Mouse (Mus musculus): ENCODE measurements around the gene Sema3a. TPM values are rescaled to one million over a fixed set of nuclear protein-coding genes. Genes with fewer than 3 reads are reported as not detected.
"Not testable (repeated sequence)": the region's sequence is repeated elsewhere in the genome, so short reads cannot be mapped to it uniquely, and the experiment has no call there.

The Sema3a gene
- total RNA-seq, 2 experiments from 2014 or later = 27.0 to 27.1 TPM

GRCm38 (mm10) chr5:13505839-13506499, 380.8 kb downstream of the Sema3a start:
- intact Hi-C loops (cut with DNase I) = no loop called here

GRCm38 (mm10) chr5:13509163-13509562, 383.9 kb downstream of the Sema3a start:
- no peak for DNase-seq (ENCODE audit: low spot score in 2 of 2)
- intact Hi-C loops (cut with DNase I) = no loop called here

More at GRCm38 (mm10) chr5:13505839-13506499, 380.8 kb downstream of the Sema3a start:
- DNase-seq (ENCODE audit: low spot score in 2 of 2) = no peak

- intact Hi-C loops (cut with DNase I) = no loop called here
- no peak for DNase-seq (ENCODE audit: low spot score in 2 of 2)
Observed at GRCm38 (mm10) chr5:13517018-13517417, 391.8 kb downstream of the Sema3a start.

- intact Hi-C loops (cut with DNase I) = no loop called here
- no peak for DNase-seq (ENCODE audit: low spot score in 2 of 2)
Observed at GRCm38 (mm10) chr5:13525597-13525996, 400.4 kb downstream of the Sema3a start.

- intact Hi-C loops (cut with DNase I) = no loop called here
- peak in 1 of 2 experiments; percentile 12 for DNase-seq (ENCODE audit: low spot score in 2 of 2)
Observed at GRCm38 (mm10) chr5:13527037-13527464, 401.8 kb downstream of the Sema3a start.

- intact Hi-C loops (cut with DNase I) = no loop called here
- DNase-seq (ENCODE audit: low spot score in 2 of 2) = peak in 1 of 2 experiments; percentile 8
Observed at GRCm38 (mm10) chr5:13529226-13529625, 404.0 kb downstream of the Sema3a start.

- DNase-seq (ENCODE audit: low spot score in 2 of 2) = peak in 1 of 2 experiments; percentile 23
- intact Hi-C loops (cut with DNase I) = no loop called here
Observed at GRCm38 (mm10) chr5:13547472-13548209, 422.4 kb downstream of the Sema3a start.

GRCm38 (mm10) chr5:13548210-13548554, 423.0 kb downstream of the Sema3a start:
- intact Hi-C loops (cut with DNase I) = no loop called here
- DNase-seq (ENCODE audit: low spot score in 2 of 2) = no peak

GRCm38 (mm10) chr5:13549080-13549479, 423.9 kb downstream of the Sema3a start:
- DNase-seq (ENCODE audit: low spot score in 2 of 2) = no peak
- intact Hi-C loops (cut with DNase I) = no loop called here

GRCm38 (mm10) chr5:13550953-13551352, 425.7 kb downstream of the Sema3a start:
- DNase-seq (ENCODE audit: low spot score in 2 of 2) = no peak
- intact Hi-C loops (cut with DNase I) = no loop called here

GRCm38 (mm10) chr5:13557257-13557656, 432.0 kb downstream of the Sema3a start:
- intact Hi-C loops (cut with DNase I) = no loop called here
- no peak for DNase-seq (ENCODE audit: low spot score in 2 of 2)

GRCm38 (mm10) chr5:13573867-13574266, 448.7 kb downstream of the Sema3a start:
- intact Hi-C loops (cut with DNase I) = no loop called here
- no peak for DNase-seq (ENCODE audit: low spot score in 2 of 2)

- DNase-seq (ENCODE audit: low spot score in 2 of 2) = no peak
- intact Hi-C loops (cut with DNase I) = no loop called here
Observed at GRCm38 (mm10) chr5:13579123-13579522, 453.9 kb downstream of the Sema3a start.

GRCm38 (mm10) chr5:13585559-13586207, 460.5 kb downstream of the Sema3a start:
- DNase-seq (ENCODE audit: low spot score in 2 of 2) = peak in 1 of 2 experiments; percentile 41
- intact Hi-C loops (cut with DNase I) = loop anchor here (2.0 to 10.0 kb wide), 3 partner anchors 187 to 1023 kb away; no protein-coding TSS in a partner anchor

GRCm38 (mm10) chr5:13594422-13594821, 469.2 kb downstream of the Sema3a start:
- intact Hi-C loops (cut with DNase I) = no loop called here
- no peak for DNase-seq (ENCODE audit: low spot score in 2 of 2)

GRCm38 (mm10) chr5:13611631-13612030, 486.4 kb downstream of the Sema3a start:
- DNase-seq (ENCODE audit: low spot score in 2 of 2) = no peak
- intact Hi-C loops (cut with DNase I) = no loop called here

- DNase-seq (ENCODE audit: low spot score in 2 of 2) = no peak
- intact Hi-C loops (cut with DNase I) = no loop called here
Observed at GRCm38 (mm10) chr5:13612088-13612487, 486.9 kb downstream of the Sema3a start.

- intact Hi-C loops (cut with DNase I); DNase-seq (ENCODE audit: low spot score in 2 of 2): not testable (repeated sequence)
Observed at GRCm38 (mm10) chr5:13614575-13614974, 489.4 kb downstream of the Sema3a start.

- DNase-seq (ENCODE audit: low spot score in 2 of 2) = no peak
- intact Hi-C loops (cut with DNase I) = no loop called here
Observed at GRCm38 (mm10) chr5:13615907-13616306, 490.7 kb downstream of the Sema3a start.

- intact Hi-C loops (cut with DNase I) = no loop called here
Observed at GRCm38 (mm10) chr5:13622578-13622977, 497.4 kb downstream of the Sema3a start.

More at GRCm38 (mm10) chr5:13622578-13622977, 497.4 kb downstream of the Sema3a start:
- no peak for DNase-seq (ENCODE audit: low spot score in 2 of 2)
